Mouse (Mus musculus) adrenal gland, postnatal 4 days (tissue): ENCODE measurements around the gene Gm49396. TPM values are rescaled to one million over a fixed set of nuclear protein-coding genes. Genes with fewer than 3 reads are reported as not detected.
A peak's percentile ranks its signal among the peaks of the same experiment; 100 is the strongest.

Source experiments
- DNase-seq, 2 experiments: peaks; one replicate each; pipeline ENCODE4 v3.0.0; 2021 to 2022; ENCODE audit warnings: low spot score in 2 of 2, mixed read lengths in 2 of 2
- long read RNA-seq, 2 experiments: library from polyadenylated mRNA; stranded (forward); transcript quantifications; one replicate each; pipeline ENCODE4 v2.0.0; 2021
- total RNA-seq, 2 experiments: library from RNA; stranded (reverse); gene quantifications; 2 replicates each; pipeline ENCODE4 v1.2.3; 2021

The Gm49396 gene
- 1 to 10 TPM; 7.6 to 8.7 TPM for total RNA-seq
- long read RNA-seq, experiment 1, partial matches to known transcripts: 0 of 34 reads
- long read RNA-seq, experiment 1, other reads (novel, unspliced or antisense): 34 of 34 reads
- long read RNA-seq, experiment 2, partial matches to known transcripts: 4 of 25 reads
- long read RNA-seq, experiment 2, other reads (novel, unspliced or antisense): 20 of 25 reads

DNA sequence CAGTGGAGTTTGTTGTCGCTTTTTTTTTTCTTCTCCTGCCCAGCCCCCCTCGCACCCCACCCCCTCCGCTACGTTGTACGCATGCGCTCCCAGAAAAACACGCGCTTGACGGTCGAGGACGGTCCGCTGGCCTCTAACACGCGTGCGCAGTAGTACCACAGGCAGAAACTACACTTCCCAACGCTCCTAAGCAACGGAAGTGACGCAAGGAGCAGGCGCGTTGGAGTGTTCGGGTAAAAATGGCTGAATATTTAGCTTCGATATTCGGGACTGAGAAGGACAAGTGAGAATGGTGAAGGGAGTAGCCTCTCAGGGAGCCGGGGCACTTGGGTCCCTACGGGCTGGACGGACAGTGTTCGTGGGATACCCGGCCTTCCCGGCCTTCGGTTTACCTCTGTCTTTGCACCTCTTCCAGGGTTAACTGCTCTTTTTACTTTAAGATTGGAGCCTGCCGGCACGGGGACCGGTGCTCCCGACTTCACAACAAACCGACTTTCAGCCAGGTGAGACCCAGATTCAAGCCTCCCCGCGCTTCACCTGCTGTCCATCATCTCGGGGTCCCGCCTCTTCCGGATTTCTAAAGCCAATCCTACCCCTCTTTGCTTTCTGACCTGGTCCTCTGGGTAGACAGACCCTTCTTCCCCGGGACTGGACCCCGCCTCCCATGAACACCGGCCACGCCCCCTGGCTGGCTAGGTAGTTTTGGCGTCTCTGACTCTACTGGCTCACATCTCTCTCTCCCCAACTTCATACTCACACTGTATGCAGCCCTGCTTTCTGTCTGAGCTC, at the start of gene Gm49396, which contains the start of the genes U2af1l4 and Psenen:
Gene Gm49396 (plus strand): TSS at position 228 of the 789 bp plus-strand sequence.
Gene U2af1l4 (plus strand): TSS at position 185 of the 789 bp plus-strand sequence.
Gene Psenen (minus strand): TSS at position 511 of the 789 bp plus-strand sequence.
- DNase-seq: peak; percentile 75 to 95

DNA sequence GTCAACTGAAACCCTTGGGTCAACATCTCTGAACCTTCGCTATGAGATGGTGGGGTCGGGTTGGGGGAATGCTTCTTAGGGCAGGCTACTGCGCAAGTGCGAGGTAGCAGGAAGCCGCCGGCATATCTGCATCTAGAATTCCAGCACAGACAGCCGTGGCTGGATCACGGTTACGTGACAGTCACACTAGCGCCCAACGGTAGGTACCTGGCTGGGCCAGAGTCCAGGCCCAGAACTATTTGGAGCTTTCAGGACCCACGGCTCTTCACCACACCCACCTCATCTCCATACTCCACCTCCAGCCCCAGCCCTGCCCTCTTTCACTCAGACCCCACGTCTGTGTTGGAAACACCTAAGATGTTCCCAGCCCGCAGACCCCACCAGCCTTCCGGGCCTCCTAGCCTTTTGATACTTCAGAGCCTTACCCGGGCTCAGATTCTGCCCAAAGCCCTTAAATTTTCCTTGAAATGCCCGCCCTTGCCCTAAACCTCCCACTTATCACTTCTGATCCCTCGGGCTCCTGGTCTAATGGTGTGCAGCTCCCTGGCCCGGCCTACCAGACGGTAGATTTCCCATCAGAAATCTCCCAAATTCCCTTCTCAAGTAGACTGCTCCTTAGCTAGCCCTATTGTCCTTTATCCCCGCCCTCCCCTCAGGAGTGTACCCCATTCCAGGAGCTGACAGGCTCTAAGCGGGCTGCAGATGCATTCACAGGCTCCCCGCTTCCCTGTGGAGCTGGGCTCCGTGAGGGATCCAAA, 48.0 kb upstream of the Gm49396 start:
- no peak for DNase-seq

DNA sequence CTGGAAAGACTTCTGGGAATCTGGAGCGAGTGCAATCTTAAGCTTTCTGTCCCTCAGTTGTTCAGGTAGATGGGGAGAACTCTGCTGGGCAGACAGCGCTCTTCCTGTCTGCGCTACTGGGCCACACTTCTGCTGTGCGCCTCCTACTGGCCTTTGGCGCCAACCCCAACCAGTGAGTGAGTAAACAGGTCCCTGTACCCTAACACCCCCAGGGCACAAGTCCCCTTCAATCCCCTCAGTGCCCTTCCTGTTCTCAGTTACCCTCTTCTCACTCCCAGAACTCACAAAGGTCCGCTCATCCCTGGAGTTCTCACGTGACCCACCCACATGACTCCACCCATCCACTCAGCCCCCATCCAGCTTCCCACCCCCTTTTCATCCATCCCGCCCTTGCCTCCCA, 44.8 kb upstream of the Gm49396 start:
- no peak for DNase-seq

DNA sequence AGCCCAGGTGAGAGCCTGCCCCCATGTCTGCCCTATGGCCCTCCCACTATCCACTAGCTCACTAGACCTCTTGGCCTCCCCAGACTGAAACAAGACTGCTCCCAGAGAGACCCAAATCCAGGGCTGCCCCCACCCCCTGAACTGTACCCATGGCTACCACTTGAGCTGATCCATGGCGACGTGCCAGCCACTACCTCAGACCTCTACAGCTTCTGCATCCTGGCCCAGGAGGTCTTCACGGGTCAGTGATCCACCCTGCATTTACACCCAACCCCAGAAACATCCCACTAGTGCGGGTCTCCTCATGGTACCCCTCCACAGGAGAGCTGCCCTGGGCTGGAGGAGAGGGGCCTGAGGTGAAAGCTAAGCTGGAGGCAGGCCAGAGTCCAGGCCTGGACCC, 42.7 kb upstream of the Gm49396 start:
- DNase-seq: no peak

DNA sequence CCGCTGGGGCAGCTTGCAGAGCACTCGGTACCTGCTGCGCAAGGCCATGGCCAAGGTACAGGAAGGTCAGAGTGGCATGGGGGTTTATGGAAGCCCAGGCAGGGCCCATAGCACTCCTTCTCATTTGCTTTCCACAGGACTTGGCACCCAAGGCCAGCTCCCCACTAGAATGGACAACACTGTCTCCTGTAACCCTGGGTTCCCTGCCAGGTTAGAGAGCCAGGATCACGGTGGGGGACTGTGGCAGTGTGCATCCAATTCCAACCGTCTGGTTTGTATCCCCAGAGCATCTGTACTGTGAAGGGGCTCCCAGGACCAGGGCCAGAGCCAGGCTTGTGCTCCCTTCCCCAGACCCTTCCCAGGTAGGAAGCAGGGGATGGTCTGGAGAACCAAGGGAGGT, 42.3 kb upstream of the Gm49396 start:
- no peak for DNase-seq

DNA sequence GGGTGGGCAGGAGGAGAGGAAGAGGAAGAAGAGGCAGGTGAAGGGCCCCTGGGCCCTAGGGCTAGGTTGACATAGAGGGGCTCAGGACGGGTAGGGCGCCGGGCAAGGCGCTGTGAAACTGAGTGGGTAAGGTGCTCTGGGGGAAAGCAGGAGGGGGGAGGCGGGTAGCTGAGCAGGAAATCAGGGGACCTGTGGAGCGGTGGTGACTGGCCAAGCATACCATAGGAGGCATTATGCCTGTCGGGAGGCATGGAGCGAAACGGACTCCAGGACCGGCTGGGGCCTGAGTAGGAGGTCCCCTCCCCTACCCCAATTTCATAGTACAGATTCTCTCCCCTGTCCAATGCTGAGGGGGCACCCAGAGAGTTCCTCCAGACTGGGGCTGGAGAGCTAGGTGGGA, 40.3 kb upstream of the Gm49396 start:
- DNase-seq: no peak

DNA sequence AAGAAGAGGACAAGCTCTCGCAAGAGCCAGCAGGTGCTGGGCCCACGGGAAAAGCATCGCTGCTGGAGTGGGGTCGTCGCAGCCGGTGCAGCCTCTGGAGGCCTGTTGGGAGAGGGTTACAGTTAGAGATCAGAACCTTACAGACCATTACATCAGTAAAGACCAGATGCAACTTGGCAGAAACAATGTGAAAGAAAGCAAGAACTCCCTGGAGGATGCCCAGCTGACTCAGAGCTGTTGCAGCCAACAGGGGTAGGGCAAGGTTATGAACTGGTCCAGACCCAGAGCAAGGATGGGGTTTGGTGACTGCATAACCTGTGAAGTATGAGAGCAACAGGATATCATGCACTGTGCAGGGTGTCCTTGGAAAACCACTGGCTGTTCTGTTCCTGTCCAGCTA, 38.7 kb upstream of the Gm49396 start:
- no peak for DNase-seq

DNA sequence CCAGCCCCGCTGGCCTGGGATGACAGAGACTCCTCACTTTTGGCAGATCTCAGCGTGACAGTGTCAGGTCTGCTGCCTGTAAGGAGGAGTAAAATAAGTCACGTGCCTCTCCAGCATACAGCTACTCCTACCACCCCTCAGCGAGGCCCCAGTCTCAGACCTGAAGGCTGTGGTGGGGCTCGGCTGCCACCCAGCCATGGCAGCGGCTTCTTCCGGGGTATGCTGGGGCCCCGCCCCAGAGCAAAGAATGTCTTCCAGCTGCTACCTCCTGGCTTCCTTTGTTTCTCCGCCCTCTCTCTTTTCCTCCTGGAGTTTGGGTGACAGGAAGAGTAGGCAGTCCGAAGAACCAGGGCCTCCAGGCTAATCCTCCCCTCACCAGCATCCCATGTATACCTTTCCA, 37.2 kb upstream of the Gm49396 start:
- DNase-seq: no peak

DNA sequence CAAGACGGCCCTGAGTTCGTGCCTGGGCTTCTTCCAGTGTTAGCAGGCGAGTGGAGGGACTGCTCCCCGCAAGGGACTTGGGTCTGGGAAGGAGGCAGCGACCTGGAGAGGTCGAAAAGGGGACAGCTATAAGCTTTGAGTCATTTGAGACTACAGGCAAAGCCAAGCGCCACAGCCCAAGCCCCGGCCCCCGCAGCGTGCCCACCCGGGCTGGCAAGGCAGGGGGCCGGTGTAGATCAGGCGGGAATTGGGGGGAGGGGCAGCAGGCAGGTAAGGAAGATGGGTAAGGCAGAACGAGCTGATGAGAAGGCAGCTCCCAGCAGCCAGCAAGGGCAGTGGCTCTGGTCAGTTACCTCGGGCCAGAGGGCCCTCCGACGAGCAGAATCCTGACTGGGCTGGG, 36.7 kb upstream of the Gm49396 start:
- DNase-seq: no peak

DNA sequence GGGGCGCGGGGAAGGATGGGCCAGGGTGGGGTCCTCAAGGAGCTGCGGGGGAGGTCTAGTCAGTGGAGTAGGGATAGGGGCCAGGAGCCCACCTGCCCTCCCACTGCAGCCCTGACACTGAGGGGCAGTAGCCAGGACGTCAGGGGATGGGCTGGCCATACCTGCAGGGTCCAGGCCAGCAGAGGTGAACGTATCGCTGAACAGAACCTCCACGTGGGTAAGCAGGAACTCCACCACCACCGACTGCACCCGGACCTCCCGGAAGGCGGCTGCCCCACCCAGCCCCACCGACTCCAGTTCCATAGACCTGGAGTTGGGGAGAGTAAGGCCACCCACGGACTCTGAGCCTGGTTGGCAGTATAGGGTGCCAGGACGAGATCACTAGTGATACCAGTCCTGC, 36.2 kb upstream of the Gm49396 start:
- DNase-seq: no peak

DNA sequence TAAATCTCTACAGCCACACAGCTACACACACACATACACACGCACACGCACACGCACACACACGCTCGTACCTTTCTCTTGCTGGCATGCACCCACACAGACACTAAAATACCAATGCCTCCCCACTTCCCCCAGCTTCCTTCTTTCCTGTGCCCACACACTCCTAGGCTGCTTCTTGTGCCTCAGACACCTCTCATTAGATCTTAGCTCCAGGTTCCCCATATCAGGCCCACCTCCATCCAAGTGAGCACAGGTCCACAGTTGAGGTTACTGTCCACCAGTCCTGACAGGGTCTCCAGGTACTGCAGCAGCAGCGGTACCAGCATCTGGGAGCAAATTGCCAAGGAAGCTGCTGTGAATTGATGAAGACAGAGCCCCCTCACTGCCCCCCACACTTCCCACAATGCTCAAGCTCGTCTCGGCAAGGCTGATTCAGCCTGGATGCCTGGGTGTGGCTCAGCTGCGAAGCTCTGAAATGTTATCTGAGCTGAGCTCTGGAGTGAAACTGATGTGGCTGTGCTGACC, 31.8 kb upstream of the Gm49396 start:
- DNase-seq: no peak

DNA sequence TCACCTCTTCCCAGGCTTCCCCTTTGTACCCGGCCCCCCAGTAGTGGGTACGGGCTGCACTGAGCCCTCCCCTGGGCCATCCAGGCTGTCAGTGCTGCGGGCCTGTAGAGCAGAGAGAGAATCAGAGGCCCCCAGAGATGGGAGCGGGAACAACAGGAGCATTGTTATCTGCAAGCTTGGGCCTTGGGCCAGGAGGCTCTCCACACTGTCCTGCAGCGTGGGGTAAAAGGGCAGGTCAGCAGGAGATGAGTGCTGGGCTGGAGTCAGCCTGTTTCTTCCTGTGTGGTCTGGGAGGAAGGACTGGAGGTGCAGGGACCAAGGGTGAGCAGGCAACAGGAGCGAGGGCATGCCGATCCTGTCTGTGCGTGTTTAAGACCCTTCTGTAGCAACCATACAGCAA, 30.2 kb upstream of the Gm49396 start:
- DNase-seq: no peak

DNA sequence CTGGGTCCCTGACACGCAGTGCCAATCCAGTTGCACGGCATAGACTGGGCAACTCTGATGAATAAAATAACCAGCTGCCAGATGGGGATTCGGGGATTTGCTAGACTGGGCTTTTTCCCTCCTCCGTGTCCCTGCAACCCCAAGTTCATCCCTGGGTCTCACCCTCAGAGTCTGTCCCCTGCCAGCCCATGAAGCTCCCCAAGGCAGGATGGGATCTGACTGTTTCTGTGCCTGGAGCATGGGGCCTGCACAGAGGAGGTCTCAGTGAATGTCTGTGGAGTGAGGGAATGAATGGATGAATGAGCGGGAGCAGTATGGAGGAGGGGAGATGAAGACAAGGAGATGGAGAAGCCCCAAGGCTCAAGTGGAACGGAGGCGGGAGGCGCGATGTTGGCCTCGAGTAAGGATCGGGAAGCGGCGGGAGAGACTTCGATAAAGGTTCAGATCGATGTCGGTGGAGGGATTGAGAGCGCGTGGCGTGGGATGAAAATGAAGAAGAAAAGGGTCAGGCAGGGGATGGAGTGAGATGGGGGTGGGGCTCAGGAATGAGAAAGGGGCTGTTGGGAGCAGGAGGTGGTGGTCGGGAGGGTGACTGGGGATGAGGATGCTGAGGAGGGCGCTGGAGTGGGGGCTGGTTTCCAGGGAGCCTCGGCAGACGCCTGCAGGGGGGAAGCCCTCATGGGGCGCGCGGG, 29.1 kb upstream of the Gm49396 start:
- no peak for DNase-seq

DNA sequence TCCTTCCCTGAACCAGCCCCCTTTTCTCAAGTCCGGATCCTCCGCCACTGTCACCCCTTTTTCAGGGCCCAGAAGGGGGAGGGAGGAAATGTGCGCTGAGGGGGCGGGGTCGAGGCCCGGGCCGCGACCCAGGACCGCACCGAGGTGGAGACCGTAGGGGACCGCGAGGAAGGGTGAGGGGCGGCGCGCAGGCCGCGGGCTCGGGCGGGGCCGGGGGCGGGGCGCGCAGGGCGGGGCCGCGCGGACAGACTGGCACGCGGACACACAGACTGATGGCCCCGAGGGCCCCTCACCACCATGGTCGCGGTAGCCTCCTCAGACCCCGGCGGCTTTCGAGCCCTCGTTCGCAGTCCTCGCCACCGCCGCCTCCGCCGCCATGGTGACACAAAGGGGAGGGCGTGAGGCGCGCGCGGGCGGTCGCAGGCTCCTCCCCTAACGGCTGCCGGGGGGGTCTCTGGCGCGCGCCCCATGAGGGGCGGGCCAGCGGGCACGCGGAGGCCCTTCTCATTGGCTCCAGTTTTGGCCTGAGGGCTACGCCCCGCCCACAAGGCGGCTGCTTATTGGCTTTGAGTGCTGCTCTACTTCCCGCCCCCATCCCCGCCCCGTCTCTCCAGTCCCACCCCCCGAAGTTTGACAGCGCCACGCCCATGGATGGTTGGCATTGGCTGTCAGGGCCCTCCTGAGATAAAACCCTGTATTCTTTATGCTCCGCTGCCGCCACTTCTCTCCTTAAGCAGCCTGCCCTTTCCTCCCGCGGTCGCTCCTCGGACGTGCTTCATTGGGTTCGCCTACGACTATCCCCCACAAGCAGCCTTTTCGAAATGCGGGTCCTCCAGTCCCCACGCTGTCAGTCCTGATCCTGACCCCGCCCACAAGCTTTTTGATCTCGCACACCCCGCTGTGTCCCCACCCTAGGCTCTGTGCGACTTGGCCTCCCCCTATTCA, 28.2 kb upstream of the Gm49396 start, which contains the start of gene Arhgap33:
Gene Arhgap33 (minus strand): TSS at position 428 of the 945 bp plus-strand sequence.
- DNase-seq: peak; percentile 83 to 88

DNA sequence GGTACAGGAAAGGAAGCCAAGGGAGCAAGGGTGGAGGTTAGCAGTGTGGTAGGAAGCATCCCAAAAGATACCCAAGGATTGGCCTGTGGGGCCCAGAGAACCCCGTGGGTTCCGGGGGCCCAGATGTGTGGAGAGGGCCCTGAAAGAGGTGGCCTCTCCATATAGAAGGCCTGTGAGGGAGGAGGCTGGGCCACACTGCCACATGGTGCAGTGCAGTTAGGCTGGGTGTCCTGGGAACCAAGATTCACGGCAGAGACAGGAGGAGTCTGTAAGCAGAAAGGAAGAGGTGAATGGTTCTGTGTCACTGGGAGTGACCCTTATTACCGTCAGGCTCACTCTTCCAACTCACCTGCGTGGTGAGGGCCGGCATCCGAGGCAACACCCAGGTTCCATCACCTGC, 22.6 kb upstream of the Gm49396 start:
- DNase-seq: no peak

DNA sequence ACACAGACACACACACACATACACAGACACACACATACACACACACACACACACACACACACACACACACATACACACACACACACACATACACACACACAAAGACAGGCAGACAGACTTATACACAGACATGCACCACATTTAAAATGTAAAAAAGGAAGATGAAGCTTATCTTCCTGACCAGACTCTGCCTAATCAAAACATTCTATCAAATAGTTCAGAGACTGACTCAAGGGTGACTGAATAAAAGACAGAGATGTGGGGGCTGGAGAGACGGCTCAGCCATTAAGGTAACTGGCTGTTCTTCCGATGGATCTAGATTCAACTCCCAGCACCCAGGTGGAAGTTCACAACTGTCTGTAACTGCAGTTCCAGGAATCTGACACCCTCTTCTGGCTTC, 18.8 kb upstream of the Gm49396 start:
- no peak for DNase-seq

DNA sequence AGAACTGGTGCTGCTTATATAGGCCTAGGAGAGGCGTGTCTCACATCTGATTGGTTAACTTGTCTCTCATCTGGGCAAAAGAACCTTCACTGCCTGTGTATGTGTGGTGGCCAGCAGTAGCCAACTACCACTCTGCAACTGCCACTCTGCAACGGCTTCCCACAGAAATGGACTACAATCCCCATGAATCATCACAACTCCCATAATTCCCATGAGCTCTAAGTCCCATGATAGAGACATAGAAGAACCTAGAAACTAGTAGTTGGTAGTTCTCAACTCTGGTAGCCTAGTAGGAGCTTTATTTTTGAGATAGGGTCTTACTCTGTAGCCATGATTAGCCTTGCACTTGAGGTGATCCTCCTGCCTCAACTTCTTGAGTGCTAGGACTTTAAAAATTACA, 13.3 kb upstream of the Gm49396 start:
- no peak for DNase-seq

DNA sequence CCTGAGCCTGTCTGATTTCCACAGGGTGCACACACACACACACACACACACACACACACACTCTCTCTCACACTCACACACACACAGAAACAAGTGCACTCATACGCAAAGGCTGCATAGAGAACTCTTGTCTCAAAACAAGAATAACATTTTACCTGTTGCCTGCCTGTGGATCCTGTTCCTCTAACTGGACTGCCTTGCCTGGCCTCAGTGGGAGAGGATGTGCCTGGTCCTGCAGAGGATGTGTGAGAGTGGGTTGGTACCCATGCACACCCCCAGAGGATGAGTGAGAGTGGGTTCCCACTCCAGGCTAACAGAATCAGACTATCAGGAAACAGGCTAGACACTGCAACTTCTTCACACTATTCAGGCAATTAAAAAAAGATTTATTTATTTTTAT, 12.5 kb upstream of the Gm49396 start:
- DNase-seq: no peak

DNA sequence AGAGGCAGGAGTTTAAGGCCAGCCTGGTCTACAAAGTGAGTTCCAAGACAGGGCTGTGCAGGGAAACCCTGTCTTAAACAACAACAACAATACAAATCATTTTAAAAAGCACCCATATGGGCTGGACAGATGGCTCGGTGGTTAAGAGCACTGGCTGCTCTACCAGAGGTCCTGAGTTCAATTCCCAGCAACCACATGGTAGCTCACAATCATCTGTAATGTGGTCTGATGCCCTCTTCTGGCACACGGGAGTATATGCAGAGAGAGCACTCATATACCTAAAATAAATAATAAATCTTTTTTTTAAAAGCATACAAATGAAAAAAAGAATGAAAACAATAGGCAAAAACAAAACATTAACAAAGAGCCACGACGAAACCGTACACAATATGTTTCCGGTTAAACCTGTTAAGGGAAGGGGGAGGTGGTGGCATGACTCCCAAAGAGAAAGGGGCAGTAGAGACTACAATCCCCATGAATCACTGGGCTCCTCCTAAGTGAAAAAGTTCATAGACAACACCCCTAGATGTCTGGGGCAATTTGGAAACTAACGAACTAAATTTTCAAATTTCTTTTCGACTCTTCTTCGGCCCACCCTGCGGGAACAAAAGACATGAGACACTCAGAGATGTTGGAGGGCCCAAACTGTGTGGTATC, 11.6 kb upstream of the Gm49396 start:
- no peak for DNase-seq
